Mouse (Mus musculus): ENCODE measurements at regions not wholly inside any gene's neighbourhood (a gene's known extent, or its start where the extent isn't known, plus 50 kb on each side); places are given as distances from the start of the nearest gene placed in this dataset.

GRCm38 (mm10) chr10:105933309-105933708, 92.1 kb upstream of the Mettl25 start:
- H3K27me3 ChIP-seq, result no peaks in the 10 kb centered on the region
- no peaks in the 10 kb centered on the region for H3K36me3 ChIP-seq
- H3K27ac ChIP-seq, result no peak overlapping the region
- H3K4me3 ChIP-seq, result no peak overlapping the region
- H3K4me1 ChIP-seq, result no peaks in the 10 kb centered on the region
- no peaks in the 10 kb centered on the region for H3K9me3 ChIP-seq
- WGBS, result 85% methylated on average over 5 of the region's 5 CpGs
- H3K4me2 ChIP-seq, result no peak overlapping the region
- no peak for ATAC-seq (ENCODE audit: borderline replicate concordance, extremely low read depth, low FRiP score, low TSS enrichment)
- no peak overlapping the region for H3K9ac ChIP-seq

- WGBS, result 17% methylated on average over 1 of the region's 1 CpGs
- Histone ChIP-seq H3K9me3 (no peaks in the 10 kb centered on the region), H3K27me3 (no peaks in the 10 kb centered on the region), H3K9ac (no peak overlapping the region), H3K4me3 (no peak overlapping the region), H3K4me1 (no peaks in the 10 kb centered on the region), H3K27ac (no peak overlapping the region), H3K36me3 (no peaks in the 10 kb centered on the region), H3K4me2 (no peak overlapping the region)
- ATAC-seq (ENCODE audit: borderline replicate concordance, extremely low read depth, low FRiP score, low TSS enrichment), result no peak
Observed at GRCm38 (mm10) chr10:105932786-105933185, 91.6 kb upstream of the Mettl25 start.

- no peak overlapping the region for H3K4me2 ChIP-seq
- no peak overlapping the region for H3K27ac ChIP-seq
- no peak overlapping the region for H3K4me3 ChIP-seq
- no peaks in the 10 kb centered on the region for H3K36me3 ChIP-seq
- H3K27me3 ChIP-seq, result no peaks in the 10 kb centered on the region
- 74% methylated on average over 3 of the region's 3 CpGs for WGBS
- H3K4me1 ChIP-seq, result no peaks in the 10 kb centered on the region
- H3K9ac ChIP-seq, result no peak overlapping the region
- ATAC-seq (ENCODE audit: borderline replicate concordance, extremely low read depth, low FRiP score, low TSS enrichment), result no peak
- H3K9me3 ChIP-seq, result no peaks in the 10 kb centered on the region
Observed at GRCm38 (mm10) chr10:105927596-105927995, 86.4 kb upstream of the Mettl25 start.

- ATAC-seq (ENCODE audit: borderline replicate concordance, extremely low read depth, low FRiP score, low TSS enrichment), result no peak
- Histone ChIP-seq H3K36me3 (no peaks in the 10 kb centered on the region), H3K9me3 (no peaks in the 10 kb centered on the region), H3K4me1 (no peaks in the 10 kb centered on the region), H3K27ac (no peak overlapping the region), H3K27me3 (no peaks in the 10 kb centered on the region), H3K4me2 (no peak overlapping the region), H3K9ac (no peak overlapping the region), H3K4me3 (no peak overlapping the region)
- WGBS, result 61% methylated on average over 4 of the region's 4 CpGs
Observed at GRCm38 (mm10) chr10:105926912-105927238, 85.7 kb upstream of the Mettl25 start.

- H3K4me3 ChIP-seq, result no peak overlapping the region
- ATAC-seq (ENCODE audit: borderline replicate concordance, extremely low read depth, low FRiP score, low TSS enrichment), result no peak
Observed at GRCm38 (mm10) chr10:105926229-105926911, 85.2 kb upstream of the Mettl25 start.

DNA sequence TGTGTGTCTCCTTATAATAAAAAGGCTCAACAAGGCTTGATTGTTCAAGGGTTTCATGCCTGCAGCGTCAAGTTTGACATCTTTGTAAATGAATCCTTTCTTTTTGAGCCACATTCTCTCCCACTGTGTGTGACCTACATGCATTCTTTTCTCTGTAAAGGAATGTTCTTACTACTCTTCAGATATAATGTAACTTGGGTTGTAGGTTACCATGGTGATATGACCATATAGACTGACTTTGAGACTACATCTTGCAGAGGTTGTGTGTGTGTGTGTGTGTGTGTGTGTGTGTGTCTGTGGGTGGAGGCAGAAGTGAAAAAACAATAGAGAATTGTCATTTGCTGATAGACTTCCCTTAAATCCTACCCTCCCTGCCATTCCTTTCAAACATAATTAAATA, 58.5 kb upstream of the Mettl25 start:
- no peaks in the 10 kb centered on the region for H3K36me3 ChIP-seq
- no peaks in the 10 kb centered on the region for H3K27me3 ChIP-seq
- no peak overlapping the region for H3K9ac ChIP-seq
- H3K4me2 ChIP-seq, result no peak overlapping the region
- no peak for ATAC-seq (ENCODE audit: borderline replicate concordance, extremely low read depth, low FRiP score, low TSS enrichment)
- no peaks in the 10 kb centered on the region for H3K4me1 ChIP-seq
- no peak overlapping the region for H3K4me3 ChIP-seq
- no peaks in the 10 kb centered on the region for H3K9me3 ChIP-seq
- H3K27ac ChIP-seq, result no peak overlapping the region
- WGBS, result 42% methylated on average over 1 of the region's 1 CpGs

More at GRCm38 (mm10) chr10:105926229-105926911, 85.2 kb upstream of the Mettl25 start:
- H3K27me3 ChIP-seq, result no peaks in the 10 kb centered on the region
- H3K4me2 ChIP-seq, result no peak overlapping the region
- no peaks in the 10 kb centered on the region for H3K4me1 ChIP-seq
- 86% methylated on average over 5 of the region's 5 CpGs for WGBS
- no peaks in the 10 kb centered on the region for H3K36me3 ChIP-seq
- H3K9ac ChIP-seq, result no peak overlapping the region
- no peak overlapping the region for H3K27ac ChIP-seq
- no peaks in the 10 kb centered on the region for H3K9me3 ChIP-seq

DNA sequence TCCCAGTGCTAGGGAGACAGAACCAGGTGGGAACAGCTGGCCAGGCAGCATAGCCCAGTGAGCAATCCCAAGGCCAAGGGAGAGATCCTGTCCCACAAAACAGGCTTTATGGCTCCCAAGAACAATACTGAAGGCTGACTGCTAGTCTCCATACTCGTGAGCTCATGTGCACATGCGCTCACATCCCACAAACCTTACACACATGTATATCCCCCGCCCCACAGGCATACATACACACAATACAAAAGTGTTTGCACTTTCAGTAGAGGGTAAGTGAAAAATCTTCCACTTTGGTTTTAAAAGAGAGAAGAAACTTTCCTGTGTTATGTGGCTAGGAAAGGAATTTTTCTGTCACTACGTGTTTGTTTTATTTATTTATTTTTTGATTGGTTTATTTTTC, 58.0 kb upstream of the Mettl25 start:
- Histone ChIP-seq H3K36me3 (no peaks in the 10 kb centered on the region), H3K4me3 (no peak overlapping the region), H3K9me3 (no peaks in the 10 kb centered on the region), H3K9ac (no peak overlapping the region), H3K27me3 (no peaks in the 10 kb centered on the region), H3K4me1 (no peaks in the 10 kb centered on the region), H3K27ac (no peak overlapping the region), H3K4me2 (no peak overlapping the region)
- no peak for ATAC-seq (ENCODE audit: borderline replicate concordance, extremely low read depth, low FRiP score, low TSS enrichment)
- 63% methylated on average over 4 of the region's 4 CpGs for WGBS

Measured in lung, embryonic 15.5 days (tissue).